Mouse (Mus musculus) bone marrow macrophage, adult 2 months (primary cell): ENCODE measurements at regions not wholly inside any gene's neighbourhood (a gene's known extent, or its start where the extent isn't known, plus 50 kb on each side); places are given as distances from the start of the nearest gene placed in this dataset.

Experiments used
- CTCF ChIP-seq: IDR thresholded peaks from 2 replicates; pipeline ENCODE4 v1.5.1; 2012; ENCODE audit warnings: low read depth, mild to moderate bottlenecking, low read length, moderate library complexity
- POLR2A ChIP-seq: IDR thresholded peaks from 2 replicates; pipeline ENCODE4 v1.6.1; 2012; ENCODE audit warnings: mild to moderate bottlenecking, low read depth, low read length, borderline replicate concordance

GRCm38 (mm10) chr19:32976507-32976906, 219.2 kb downstream of the Pten start:
- TF ChIP-seq CTCF: no peak
- TF ChIP-seq POLR2A: no peak
